Mouse (Mus musculus): ENCODE data around the gene Phf13.

DNA sequence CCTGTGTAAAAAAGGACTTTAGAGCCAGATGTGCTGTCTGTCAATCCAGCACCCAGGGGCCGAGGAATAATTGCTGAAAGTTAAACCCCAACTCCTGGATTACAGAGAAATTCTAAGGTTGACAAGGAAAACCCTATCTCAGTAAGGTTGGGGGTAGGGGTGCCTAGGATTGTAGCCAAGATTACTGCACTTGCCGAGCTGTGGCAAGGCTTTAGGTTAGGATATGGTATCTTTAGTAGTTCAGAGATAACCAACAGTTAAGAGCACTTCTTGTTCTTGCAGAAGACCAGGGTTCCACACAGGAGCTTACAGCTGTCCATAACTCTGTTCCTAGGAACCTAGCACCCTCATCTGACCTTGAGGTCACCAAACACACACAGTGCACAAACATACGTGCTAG, 1.6 kb upstream of the Phf13 start:
- no peak for TF ChIP-seq CTCF (conservative IDR thresholded peaks at IDR 0.05; ENCODE audit: insufficient read depth, insufficient read length, low read depth, low read length)
- no peak for TF ChIP-seq POLR2A (IDR thresholded peaks at IDR 0.05; ENCODE audit: low read depth, low read length)
